Mouse (Mus musculus): Measurements from ENCODE around the gene Csn3.

Gene Csn3

GRCm38 (mm10) chr5:87925372-87925771 lies at the start of gene Csn3:
Gene Csn3 (plus strand): TSS chr5:87925579.
- DNase-seq (ENCODE audit: extremely low read depth, insufficient read length, low spot score): peak; percentile 3

- no peak for DNase-seq (ENCODE audit: extremely low read depth, insufficient read length, low spot score)
These were observed 40.6 kb upstream of the Csn3 start, which contains the start of gene Odam for GRCm38 (mm10) chr5:87884729-87885128. Gene Odam (plus strand): TSS chr5:87885029.

GRCm38 (mm10) chr5:87931603-87932002 lies 6.2 kb downstream of the Csn3 start:
- no peak for DNase-seq (ENCODE audit: extremely low read depth, insufficient read length, low spot score)

GRCm38 (mm10) chr5:87940752-87941151 lies 15.4 kb downstream of the Csn3 start:
- DNase-seq (ENCODE audit: extremely low read depth, insufficient read length, low spot score): no peak

GRCm38 (mm10) chr5:87942515-87942914 lies 17.1 kb downstream of the Csn3 start:
- DNase-seq (ENCODE audit: extremely low read depth, insufficient read length, low spot score): no peak

- no peak for DNase-seq (ENCODE audit: extremely low read depth, insufficient read length, low spot score)
These were observed 26.5 kb downstream of the Csn3 start for GRCm38 (mm10) chr5:87951836-87952235.

- DNase-seq (ENCODE audit: extremely low read depth, insufficient read length, low spot score): no peak
These were observed 43.8 kb downstream of the Csn3 start, which contains the start of the genes 2310003L06Rik and Gm28434 for GRCm38 (mm10) chr5:87969201-87969600. Gene 2310003L06Rik (plus strand): TSS chr5:87969459. Gene Gm28434 (plus strand): TSS chr5:87969517.

GRCm38 (mm10) chr5:87979139-87979538 lies 53.8 kb downstream of the Csn3 start, which contains the start of gene Cabs1:
Gene Cabs1 (plus strand): TSS chr5:87979439.
- DNase-seq (ENCODE audit: extremely low read depth, insufficient read length, low spot score): no peak
